Mouse (Mus musculus) lung, embryonic 15.5 days (tissue): ENCODE data around the gene Ano6. TPM values are rescaled to one million over a fixed set of nuclear protein-coding genes. Genes with fewer than 3 reads are reported as not detected.

Source experiments
- ATAC-seq: fragments of 200-750 bp; cut with Nextera tagmentation; 2 replicates; pipeline ENCODE4 v1.8.0; 2017; ENCODE audit warnings: moderate number of reproducible peaks, borderline replicate concordance; ENCODE audit not compliant: low FRiP score, low TSS enrichment; ENCODE audit errors: extremely low read depth
- H3K27ac ChIP-seq: fragments of 300-500 bp; sonication (generic); 2 replicates; pipeline ENCODE4 v1.5.1; 2015; ENCODE audit warnings: moderate library complexity, mild to moderate bottlenecking, inconsistent platforms
- H3K27me3 ChIP-seq: fragments of 300-500 bp; sonication (generic); 2 replicates; pipeline ENCODE4 v1.6.1; 2015; ENCODE audit warnings: inconsistent platforms
- H3K36me3 ChIP-seq: fragments of 300-500 bp; sonication (generic); 2 replicates; pipeline ENCODE4 v1.6.1; 2015; ENCODE audit warnings: inconsistent platforms
- H3K4me1 ChIP-seq: fragments of 300-500 bp; sonication (generic); 2 replicates; pipeline ENCODE4 v1.6.1; 2015; ENCODE audit warnings: inconsistent platforms
- H3K4me2 ChIP-seq: fragments of 300-500 bp; sonication (generic); 2 replicates; pipeline ENCODE4 v1.6.1; 2015; ENCODE audit warnings: inconsistent platforms, mild to moderate bottlenecking, moderate library complexity
- H3K4me3 ChIP-seq: fragments of 300-500 bp; sonication (generic); 2 replicates; pipeline ENCODE4 v1.5.1; 2015; ENCODE audit warnings: mild to moderate bottlenecking, inconsistent platforms
- H3K9ac ChIP-seq: fragments of 300-500 bp; sonication (generic); 2 replicates; pipeline ENCODE4 v1.6.1; 2015; ENCODE audit warnings: inconsistent platforms
- H3K9me3 ChIP-seq: fragments of 300-500 bp; sonication (generic); 2 replicates; pipeline ENCODE4 v1.6.1; 2016; ENCODE audit warnings: inconsistent platforms
- WGBS: fragments of 180-500 bp; shearing (Covaris S2); methylation state at CpG from one replicate; pipeline ENCODE4 v1.1.7; 2015; 5-methylcytosine and 5-hydroxymethylcytosine counted together
- polyA plus RNA-seq: library from polyadenylated mRNA; unstranded; fragments of >200 nt; fragmentation: Nextera tagmentation; extraction: Ambion mirVana; gene quantifications from 2 replicates; pipeline ENCODE4 v1.2.1, GENCODE M21; 2015

Ano6 gene
- polyA plus RNA-seq, 1 experiment from 2014 or later: 44.0 TPM

DNA sequence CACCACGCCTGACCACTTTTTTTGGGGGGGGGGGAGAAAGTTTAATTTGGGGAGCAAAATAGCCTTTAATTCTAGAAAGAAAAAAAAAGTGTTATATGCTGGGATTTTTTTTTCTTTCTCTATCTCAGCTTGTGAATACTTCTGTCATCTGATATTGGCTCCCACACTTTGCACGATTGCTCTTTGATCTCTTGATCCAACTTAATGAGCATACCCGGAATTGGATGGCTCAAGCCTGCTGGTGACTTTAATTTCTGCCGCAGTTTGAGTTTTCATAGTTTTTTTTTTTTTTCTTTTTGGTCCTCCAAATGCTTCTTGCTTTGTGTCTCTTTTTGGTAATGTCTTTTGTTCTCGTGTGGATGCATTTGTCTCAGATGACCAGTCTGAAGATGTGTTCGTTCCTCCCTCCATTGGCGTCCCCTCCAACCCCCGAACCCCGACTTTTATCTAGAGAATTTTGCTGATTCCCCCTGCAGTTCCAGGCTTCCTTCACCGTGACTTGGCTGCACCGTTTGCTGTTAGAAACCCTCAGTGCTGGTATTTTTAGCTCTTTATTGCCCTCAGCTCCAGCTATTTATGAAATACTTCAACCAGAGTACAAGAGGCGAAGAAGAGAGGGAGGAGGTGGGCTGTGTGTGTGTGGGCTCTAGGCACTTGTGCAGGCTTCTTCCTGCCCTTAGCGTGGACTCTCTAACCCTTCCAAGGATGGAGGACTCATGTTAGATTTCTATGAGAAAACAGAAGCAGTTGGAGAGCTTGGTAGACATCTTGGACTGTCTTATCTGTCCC lies 46.2 kb downstream of the Ano6 start:
- peak; percentile 66 for ATAC-seq
- Histone ChIP-seq H3K27me3 (no peaks in the 10 kb centered on the region), H3K27ac (peak overlapping the region; percentile 79), H3K9ac (no peak overlapping the region), H3K4me3 (no peak overlapping the region), H3K9me3 (no peaks in the 10 kb centered on the region), H3K36me3 (no peaks in the 10 kb centered on the region), H3K4me1 (peaks cover 44% of the 10 kb centered on the region), H3K4me2 (0 out of 2 replicates have a peak overlapping the region, but pooled peaks have one; percentile 7)
- 19% methylated on average over 13 of the region's 13 CpGs for WGBS

DNA sequence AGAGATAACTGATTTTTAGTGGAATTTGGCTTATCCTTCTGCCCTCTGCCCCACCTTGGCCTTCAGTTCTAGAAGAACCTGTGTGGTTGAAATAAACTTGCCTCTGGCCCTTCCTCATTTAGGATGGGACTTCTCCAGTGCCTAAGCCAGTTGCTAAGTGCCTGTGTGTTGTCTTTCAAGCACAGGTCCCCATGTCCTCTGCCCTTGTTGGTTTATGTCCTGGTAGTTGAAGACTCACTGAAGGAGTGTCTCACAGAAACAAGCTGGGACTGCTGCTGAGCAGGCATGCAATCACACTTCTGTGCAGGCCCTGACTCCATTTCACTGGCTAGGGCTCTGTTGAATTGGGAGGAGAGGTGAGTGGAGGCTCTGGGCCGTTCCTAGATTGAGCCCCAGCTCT lies 46.9 kb downstream of the Ano6 start:
- peak overlapping the region; percentile 79 for H3K27ac ChIP-seq
- H3K27me3 ChIP-seq: no peaks in the 10 kb centered on the region
- WGBS: 47% methylated on average over 1 of the region's 1 CpGs
- peaks cover 46% of the 10 kb centered on the region for H3K4me1 ChIP-seq
- H3K36me3 ChIP-seq: no peaks in the 10 kb centered on the region
- H3K9ac ChIP-seq: no peak overlapping the region
- H3K9me3 ChIP-seq: no peaks in the 10 kb centered on the region
- H3K4me3 ChIP-seq: no peak overlapping the region
- ATAC-seq: no peak
- no peak overlapping the region for H3K4me2 ChIP-seq

DNA sequence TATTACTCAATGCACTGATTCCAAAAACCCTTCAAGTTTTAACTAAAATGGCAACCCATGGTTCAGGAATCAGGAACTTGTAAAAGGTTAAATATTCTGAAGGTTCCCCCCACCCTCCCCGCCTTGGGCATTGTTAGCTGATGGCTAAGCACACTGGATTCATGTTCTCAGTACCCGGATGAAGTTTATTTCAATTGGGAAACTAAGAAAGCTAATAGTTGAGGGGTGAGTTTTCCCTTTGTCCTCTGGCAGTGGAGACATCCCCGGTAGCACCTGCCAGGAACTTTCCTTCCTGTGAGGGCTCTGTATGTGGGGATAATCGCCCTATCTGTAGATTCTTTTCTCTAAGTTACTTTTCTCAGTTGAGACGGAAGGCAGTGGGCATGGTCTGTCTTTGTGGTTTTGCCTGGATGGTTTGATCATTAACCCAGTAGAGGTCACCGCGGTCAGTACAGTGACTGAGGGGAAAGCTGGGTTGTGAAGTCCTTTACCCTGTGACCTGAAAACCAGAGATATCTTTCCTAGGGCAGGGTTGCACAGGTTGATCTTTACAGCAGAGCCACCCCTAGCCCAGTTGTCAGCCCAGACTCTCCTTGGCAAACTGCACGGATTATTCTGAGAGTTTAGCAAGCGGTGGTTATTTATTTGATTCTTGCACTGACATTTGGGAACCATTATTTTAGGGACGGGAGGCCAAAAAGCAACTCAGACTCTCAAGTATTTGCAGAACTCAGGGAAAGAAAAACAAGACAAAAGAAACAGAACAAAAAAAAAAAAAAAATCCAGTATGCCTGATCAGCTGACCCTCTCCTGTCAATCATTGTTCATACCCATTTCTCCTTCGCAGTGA lies 47.8 kb downstream of the Ano6 start:
- Histone ChIP-seq H3K4me3 (no peak overlapping the region), H3K9me3 (no peaks in the 10 kb centered on the region), H3K27ac (peak overlapping the region; percentile 79), H3K4me1 (peaks cover 49% of the 10 kb centered on the region), H3K4me2 (peak overlapping the region; percentile 18; the same call in 1 of the 2 replicates), H3K36me3 (no peaks in the 10 kb centered on the region), H3K9ac (no peak overlapping the region), H3K27me3 (no peaks in the 10 kb centered on the region)
- ATAC-seq: no peak
- 48% methylated on average over 11 of the region's 11 CpGs for WGBS

DNA sequence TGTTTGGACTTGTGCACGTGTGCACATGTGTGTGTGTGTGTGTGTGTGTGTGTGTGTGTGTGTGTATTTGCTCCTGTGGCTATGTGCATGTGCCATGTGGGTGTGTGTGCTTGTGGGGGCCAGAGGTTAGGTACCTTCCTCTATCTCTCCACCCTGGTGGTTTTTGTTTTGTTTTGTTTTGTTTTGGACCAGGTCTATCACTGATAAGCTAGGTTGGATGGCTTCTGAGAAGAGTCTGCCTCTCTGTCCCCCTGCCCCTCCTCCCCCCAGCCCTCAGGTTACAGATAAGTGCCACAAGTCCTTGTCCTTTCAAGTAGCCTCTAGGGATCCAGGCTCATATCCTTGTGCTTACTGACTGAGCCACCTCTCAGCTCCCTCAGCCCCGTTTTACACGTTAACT lies 49.1 kb downstream of the Ano6 start:
- peaks cover 60% of the 10 kb centered on the region for H3K4me1 ChIP-seq

GRCm38 (mm10) chr15:95843183-95843949 lies 52.7 kb downstream of the Ano6 start:
- H3K36me3 ChIP-seq: no peaks in the 10 kb centered on the region
- H3K4me2 ChIP-seq: no peak overlapping the region
- no peak overlapping the region for H3K4me3 ChIP-seq
- no peaks in the 10 kb centered on the region for H3K27me3 ChIP-seq
- H3K9me3 ChIP-seq: no peaks in the 10 kb centered on the region
- peaks cover 36% of the 10 kb centered on the region for H3K4me1 ChIP-seq
- ATAC-seq: no peak
- H3K9ac ChIP-seq: no peak overlapping the region
- no peak overlapping the region for H3K27ac ChIP-seq
- 45% methylated on average over 18 of the region's 18 CpGs for WGBS

More for the DNA sequence above, 49.1 kb downstream of the Ano6 start:
- WGBS: 52% methylated on average over 3 of the region's 3 CpGs
- Histone ChIP-seq H3K27me3 (no peaks in the 10 kb centered on the region), H3K36me3 (no peaks in the 10 kb centered on the region), H3K4me2 (no peak overlapping the region), H3K9ac (no peak overlapping the region), H3K4me3 (no peak overlapping the region), H3K27ac (no peak overlapping the region), H3K9me3 (no peaks in the 10 kb centered on the region)
- no peak for ATAC-seq

GRCm38 (mm10) chr15:95844412-95844811 lies 53.8 kb downstream of the Ano6 start:
- Histone ChIP-seq H3K9ac (no peak overlapping the region), H3K27me3 (no peaks in the 10 kb centered on the region), H3K4me1 (peaks cover 27% of the 10 kb centered on the region; the same call in 1 of the 2 replicates), H3K27ac (peak overlapping the region; percentile 19; the same call in 1 of the 2 replicates), H3K4me2 (no peak overlapping the region), H3K36me3 (no peaks in the 10 kb centered on the region), H3K9me3 (no peaks in the 10 kb centered on the region), H3K4me3 (no peak overlapping the region)
- 39% methylated on average over 2 of the region's 2 CpGs for WGBS
- no peak for ATAC-seq

DNA sequence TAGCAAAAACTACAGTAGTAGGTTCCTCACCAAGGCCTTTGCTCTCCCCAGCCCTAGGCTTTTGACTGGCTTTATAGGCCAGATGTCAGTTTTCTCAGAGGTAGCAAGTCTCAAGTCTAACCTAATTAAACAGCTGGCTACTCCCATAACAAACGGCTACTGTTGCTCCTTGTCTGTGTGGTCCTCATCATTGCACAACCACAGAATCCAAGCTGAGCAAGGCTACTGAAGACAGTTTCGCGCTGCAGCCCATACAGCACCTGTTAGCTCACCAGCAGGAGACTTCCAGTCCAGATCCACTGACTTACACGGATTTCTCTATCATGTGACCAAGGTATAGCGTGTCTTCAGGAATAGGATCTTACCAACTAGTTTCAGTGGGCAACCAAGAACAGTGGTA lies 55.5 kb downstream of the Ano6 start:
- no peaks in the 10 kb centered on the region for H3K9me3 ChIP-seq

GRCm38 (mm10) chr15:95848493-95849064 lies 57.9 kb downstream of the Ano6 start:
- no peak overlapping the region for H3K4me2 ChIP-seq
- no peak for ATAC-seq
- peak overlapping the region; percentile 24; the same call in 1 of the 2 replicates for H3K27ac ChIP-seq
- H3K9ac ChIP-seq: no peak overlapping the region
- WGBS: 42% methylated on average over 6 of the region's 6 CpGs
- peaks cover 27% of the 10 kb centered on the region for H3K4me1 ChIP-seq
- no peak overlapping the region for H3K4me3 ChIP-seq
- H3K9me3 ChIP-seq: no peaks in the 10 kb centered on the region
- H3K36me3 ChIP-seq: no peaks in the 10 kb centered on the region
- H3K27me3 ChIP-seq: no peaks in the 10 kb centered on the region

More for the DNA sequence above, 55.5 kb downstream of the Ano6 start:
- Histone ChIP-seq H3K9ac (no peak overlapping the region), H3K4me1 (peaks cover 34% of the 10 kb centered on the region), H3K4me3 (no peak overlapping the region), H3K27me3 (no peaks in the 10 kb centered on the region), H3K27ac (no peak overlapping the region), H3K36me3 (no peaks in the 10 kb centered on the region), H3K4me2 (no peak overlapping the region)
- no peak for ATAC-seq
- WGBS: 75% methylated on average over 5 of the region's 5 CpGs

GRCm38 (mm10) chr15:95849513-95850411 lies 59.1 kb downstream of the Ano6 start:
- Histone ChIP-seq H3K27me3 (no peaks in the 10 kb centered on the region), H3K36me3 (no peaks in the 10 kb centered on the region), H3K9me3 (no peaks in the 10 kb centered on the region), H3K4me2 (no peak overlapping the region), H3K9ac (no peak overlapping the region), H3K4me1 (peaks cover 18% of the 10 kb centered on the region), H3K4me3 (no peak overlapping the region), H3K27ac (no peak overlapping the region)
- WGBS: 68% methylated on average over 18 of the region's 18 CpGs
- ATAC-seq: 0 out of 2 replicates have a peak, but pooled peaks have one; percentile 23

GRCm38 (mm10) chr15:95850546-95850945 lies 59.9 kb downstream of the Ano6 start:
- no peaks in the 10 kb centered on the region for H3K27me3 ChIP-seq
- 81% methylated on average over 5 of the region's 5 CpGs for WGBS
- peaks cover 19% of the 10 kb centered on the region for H3K4me1 ChIP-seq
- H3K9me3 ChIP-seq: no peaks in the 10 kb centered on the region
- no peak for ATAC-seq
- no peak overlapping the region for H3K4me3 ChIP-seq
- no peak overlapping the region for H3K4me2 ChIP-seq
- H3K27ac ChIP-seq: no peak overlapping the region
- no peaks in the 10 kb centered on the region for H3K36me3 ChIP-seq
- no peak overlapping the region for H3K9ac ChIP-seq
